ENCODE assay signal across 10 mouse cellular contexts in genomic region chr13:92683464-92683863, GRCm38 (mm10).
"Had no signal": no experiment of that assay in that cellular context is flagged by ENCODE, and none has a peak within 500 bp of the region (broad histone marks: within the 10 kb centered on the region; RNA-seq: fewer than 3 reads in every experiment).

No protein-coding gene starts in this region.

- H3K4me3 ChIP-seq: limb, embryonic 12.5 days; liver, embryonic 13.5 days; midbrain, embryonic 13.5 days had no signal

- H3K27me3 ChIP-seq: limb, embryonic 12.5 days; liver, embryonic 13.5 days; midbrain, embryonic 13.5 days had no signal

- DNase-seq: kidney, adult 11 months; kidney, postnatal 10 days; kidney, postnatal 4 days; layer of hippocampus, postnatal 36 days; liver; liver, embryonic 13.5 days; liver, postnatal 0 days had no signal

- H3K9me3 ChIP-seq: limb, embryonic 12.5 days; liver, embryonic 13.5 days; midbrain, embryonic 13.5 days had no signal

- H3K27ac ChIP-seq: hindbrain, postnatal 0 days; limb, embryonic 12.5 days; liver, embryonic 13.5 days; midbrain, embryonic 13.5 days had no signal

- H3K9ac ChIP-seq: limb, embryonic 12.5 days; liver, embryonic 13.5 days; liver, postnatal 0 days; midbrain, embryonic 13.5 days had no signal

- ATAC-seq: hindbrain, postnatal 0 days; liver, postnatal 0 days; midbrain, embryonic 13.5 days had no signal

- H3K4me2 ChIP-seq: limb, embryonic 12.5 days; liver, embryonic 13.5 days; midbrain, embryonic 13.5 days had no signal

- H3K4me1 ChIP-seq: limb, embryonic 12.5 days; midbrain, embryonic 13.5 days had no signal
